Mouse (Mus musculus) adipocyte (in vitro differentiated cells): ENCODE data around the gene Cda.

ENCODE experiments used
- DNase-seq: peaks from one replicate; pipeline ENCODE4 v3.0.0-alpha.2; 2016; ENCODE audit warnings: low spot score

The Cda gene

DNA sequence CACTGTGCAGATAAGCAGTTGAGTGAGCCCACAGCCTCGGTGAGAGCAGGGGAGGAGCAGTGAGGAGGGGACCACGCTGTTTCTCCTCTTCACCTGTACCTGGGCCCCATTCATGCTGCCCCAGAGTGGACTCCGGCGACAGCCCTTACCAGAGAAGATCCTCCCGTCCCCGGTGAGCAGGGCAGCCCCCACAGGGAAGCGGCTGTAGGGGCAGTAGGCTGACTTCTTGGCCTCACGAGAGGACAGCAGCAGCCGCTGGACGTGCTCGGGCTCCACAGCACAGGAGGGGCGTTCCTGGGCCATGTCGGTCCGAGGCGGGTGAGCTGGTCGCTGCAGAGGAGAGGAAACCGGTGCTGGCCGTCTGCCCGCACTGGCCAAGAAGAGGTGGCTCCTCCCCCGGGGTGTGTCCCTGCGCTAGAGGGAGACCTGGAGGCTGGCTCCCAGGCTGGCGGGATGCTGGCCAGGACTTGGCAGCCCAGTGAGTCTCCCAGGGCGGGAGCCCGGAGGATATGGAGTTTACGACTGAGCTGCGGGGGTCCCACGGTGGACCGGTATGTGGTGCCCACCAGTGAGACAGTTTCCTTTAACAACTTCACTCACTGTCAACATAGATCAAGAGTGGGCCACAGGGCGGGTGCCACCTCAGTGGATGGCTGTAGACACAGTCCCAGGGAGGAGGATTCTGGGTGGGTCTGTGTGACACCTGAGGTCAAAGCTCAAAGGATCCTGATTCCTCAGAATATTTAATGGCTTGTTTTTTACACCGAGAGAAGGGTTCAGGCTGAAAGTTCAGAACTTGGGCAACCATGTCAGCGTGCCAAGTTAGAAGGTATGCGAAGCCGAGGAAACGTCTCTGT, at the start of gene Cda:
Gene Cda (minus strand): TSS at position 352 of the 857 bp plus-strand sequence.
- DNase-seq = peak; percentile 52

GRCm38 (mm10) chr4:138416414-138416813, 48.6 kb upstream of the Cda start:
- no peak for DNase-seq

- DNase-seq = no peak
Measured at GRCm38 (mm10) chr4:138415991-138416390, 48.2 kb upstream of the Cda start.

- DNase-seq = no peak
Measured at GRCm38 (mm10) chr4:138414725-138415124, 46.9 kb upstream of the Cda start.

GRCm38 (mm10) chr4:138411504-138412121, 43.8 kb upstream of the Cda start:
- DNase-seq = no peak

GRCm38 (mm10) chr4:138411011-138411410, 43.2 kb upstream of the Cda start:
- DNase-seq = no peak

GRCm38 (mm10) chr4:138407479-138408194, 39.8 kb upstream of the Cda start:
- no peak for DNase-seq

GRCm38 (mm10) chr4:138404806-138405205, 37.0 kb upstream of the Cda start:
- peak; percentile 26 for DNase-seq

- DNase-seq = no peak
Measured at GRCm38 (mm10) chr4:138396711-138397110, 28.9 kb upstream of the Cda start.

- DNase-seq = no peak
Measured at GRCm38 (mm10) chr4:138395971-138396645, 28.3 kb upstream of the Cda start, which contains the start of gene Fam43b. TSS of gene Fam43b (minus strand) at chr4:138396528.

GRCm38 (mm10) chr4:138395087-138395970, 27.5 kb upstream of the Cda start:
- DNase-seq = no peak

- DNase-seq = no peak
Measured at GRCm38 (mm10) chr4:138393703-138394102, 25.9 kb upstream of the Cda start.

DNA sequence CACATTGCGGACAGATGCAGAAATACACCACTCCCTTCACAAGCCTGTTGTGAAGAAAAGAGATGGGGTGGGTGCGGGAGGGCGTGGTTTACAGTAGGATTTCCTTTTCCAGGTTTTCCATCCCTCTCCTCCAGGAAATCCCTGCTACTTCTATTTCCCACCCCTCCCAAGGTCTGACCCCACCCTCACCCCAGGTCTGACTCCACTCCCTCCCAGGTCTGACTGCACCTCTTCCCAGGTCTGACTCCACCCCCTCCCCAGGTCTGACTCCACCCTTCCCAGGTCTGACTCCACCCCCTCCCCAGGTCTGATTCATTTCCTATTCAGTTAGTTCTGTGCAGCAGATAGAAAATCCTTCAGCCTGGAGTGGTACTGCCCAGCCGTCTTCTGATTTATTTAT, 16.0 kb upstream of the Cda start:
- no peak for DNase-seq

DNA sequence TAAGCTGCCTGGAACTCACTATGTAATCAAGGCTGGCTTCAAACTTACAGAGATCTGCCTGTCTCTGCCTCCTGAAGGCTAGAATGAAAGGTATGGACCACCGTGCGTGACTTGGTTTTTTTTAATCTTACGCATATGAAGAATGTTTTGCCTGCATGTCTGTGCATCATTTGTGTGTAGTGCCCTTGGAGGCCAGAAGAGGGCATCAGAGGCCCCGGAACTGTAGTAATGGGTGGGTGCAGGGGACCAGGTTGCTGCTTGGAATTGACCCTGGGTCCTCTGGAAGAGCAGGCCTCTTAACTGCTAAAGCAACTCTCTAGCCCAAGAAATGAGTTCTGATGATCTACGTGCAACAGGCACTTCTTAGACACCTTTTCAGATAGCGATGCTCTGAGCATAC, 14.7 kb upstream of the Cda start:
- DNase-seq = no peak

GRCm38 (mm10) chr4:138380132-138380689, 12.4 kb upstream of the Cda start:
- DNase-seq = no peak

- DNase-seq = peak; percentile 77
Measured at GRCm38 (mm10) chr4:138379091-138379840, 11.5 kb upstream of the Cda start.

DNA sequence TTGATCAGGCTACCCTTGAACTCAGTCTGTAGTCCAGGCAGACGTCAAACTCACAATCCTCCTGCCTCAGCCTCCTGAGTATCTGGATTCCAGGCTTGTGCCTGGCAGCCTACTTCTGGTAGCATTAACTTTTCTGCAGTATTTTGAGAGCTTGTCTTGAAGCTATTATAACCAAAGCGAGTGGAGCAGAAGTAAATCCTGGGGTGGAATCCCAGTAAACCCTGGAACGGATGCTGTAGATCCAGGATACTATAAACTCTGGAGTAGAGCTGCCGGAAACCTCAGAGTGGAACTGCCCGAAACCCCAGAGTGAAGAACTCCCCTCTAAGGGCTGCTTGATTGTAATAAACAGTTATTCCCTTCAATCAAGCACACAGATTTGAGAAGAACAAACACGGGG, 9.7 kb upstream of the Cda start:
- peak; percentile 64 for DNase-seq

- no peak for DNase-seq
Measured at GRCm38 (mm10) chr4:138375117-138375516, 7.3 kb upstream of the Cda start.

GRCm38 (mm10) chr4:138370996-138371516, 3.3 kb upstream of the Cda start:
- DNase-seq = no peak
